Mouse (Mus musculus) cerebellum, adult 2 months (tissue): Measurements from ENCODE around the gene Enkur.

Experiments
- CTCF ChIP-seq: fragments of 200-500 bp; IDR thresholded peaks from 2 replicates; pipeline ENCODE4 v1.5.1; 2011; ENCODE audit warnings: low read depth, mild to moderate bottlenecking, control low read depth, low read length, moderate library complexity, borderline replicate concordance; ENCODE audit not compliant: insufficient read depth
- POLR2A ChIP-seq: fragments of 200-500 bp; IDR thresholded peaks from 2 replicates; pipeline ENCODE4 v1.6.1; 2011; ENCODE audit warnings: low read length, control low read depth, borderline replicate concordance; ENCODE audit not compliant: insufficient read depth

- no peak for TF ChIP-seq CTCF
- no peak for TF ChIP-seq POLR2A
These were observed 49.1 kb upstream of the Enkur start for GRCm38 (mm10) chr2:21254308-21254707.
